Mouse (Mus musculus) retina, postnatal 1 day (tissue): ENCODE measurements around the gene Ssty1.
"Not testable (repeated sequence)": the region's sequence is repeated elsewhere in the genome, so short reads cannot be mapped to it uniquely, and the experiment has no call there.

Experiments
- DNase-seq: peaks from one replicate; pipeline ENCODE4 v3.0.0-alpha.2; 2012

Gene Ssty1

DNA sequence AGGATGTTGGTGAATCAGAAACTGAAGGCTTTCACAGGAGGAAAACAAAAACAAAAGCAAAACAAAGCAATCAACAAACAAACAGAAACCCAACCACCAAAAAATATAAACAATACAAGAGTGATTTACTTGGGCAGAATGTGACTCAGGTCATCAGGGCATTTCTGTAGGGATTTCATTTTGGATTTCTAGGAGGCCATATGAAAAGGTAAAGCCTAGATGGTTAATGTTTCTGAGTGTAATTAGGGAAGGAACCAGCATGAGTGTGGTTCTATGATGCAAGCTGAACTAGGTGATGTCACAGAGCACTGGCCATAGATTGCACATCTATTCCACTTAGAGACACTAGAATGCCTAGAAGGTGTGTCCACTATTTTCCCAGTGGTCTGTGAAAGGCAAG lies at the start of gene Ssty1:
Ssty1 (plus strand) TSS at position 301 of the 400 bp plus-strand sequence.
- not testable (repeated sequence) for DNase-seq

DNA sequence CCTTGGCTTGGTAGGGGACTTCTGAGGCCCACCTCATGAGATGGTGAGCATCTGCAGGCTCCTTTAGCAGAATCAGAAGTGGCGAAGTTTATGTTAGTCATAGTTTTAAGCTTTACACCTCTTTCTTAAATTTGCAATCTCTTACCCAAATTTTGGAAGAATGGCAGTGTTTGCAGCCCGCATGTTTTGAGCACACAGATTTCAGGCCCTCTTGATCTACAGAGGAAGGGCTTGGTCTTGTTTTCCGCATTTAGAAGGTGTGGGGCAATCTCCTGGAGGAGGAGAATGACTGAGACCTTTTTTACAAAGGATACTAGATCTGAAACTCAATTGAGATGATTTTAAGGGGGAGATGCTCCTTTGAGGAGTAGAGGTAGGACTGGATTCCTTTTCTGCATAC lies 27.2 kb upstream of the Ssty1 start, which contains the start of gene Gm21764:
Gm21764 (minus strand) TSS at position 101 of the 400 bp plus-strand sequence.
- DNase-seq = not testable (repeated sequence)
